Mouse (Mus musculus): ENCODE data around the gene Bcl9l.

DNA sequence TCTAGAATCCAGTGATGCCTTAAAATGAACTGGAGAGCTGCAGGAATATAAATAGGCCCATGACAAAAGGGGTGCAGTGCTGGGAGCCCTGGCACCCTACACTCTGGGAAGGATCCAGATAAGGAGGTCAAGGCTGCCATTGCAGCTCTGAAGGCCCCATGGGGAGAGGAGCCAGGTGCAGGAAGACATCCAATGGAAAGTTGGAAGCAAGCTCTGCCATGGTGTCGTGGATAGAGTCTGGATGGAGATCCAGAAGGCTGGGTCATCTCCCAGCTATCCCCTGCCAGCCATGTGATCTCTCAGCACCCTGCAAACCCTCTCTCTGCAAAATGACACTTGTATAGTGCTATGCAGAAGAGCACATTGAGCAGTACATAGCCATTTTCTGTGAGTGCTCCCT, 8.3 kb upstream of the Bcl9l start:
- TF ChIP-seq CTCF (IDR thresholded peaks at IDR 0.05; ENCODE audit: low read depth), result no peak
- no peak for TF ChIP-seq EP300 (IDR thresholded peaks at IDR 0.05; ENCODE audit: low read depth)
